Mouse (Mus musculus) WW6 (cell line): ENCODE data around the gene Gm7247.
"Not testable (repeated sequence)": the region's sequence is repeated elsewhere in the genome, so short reads cannot be mapped to it uniquely, and the experiment has no call there.

ENCODE experiments used
- DNase-seq: peaks from one replicate; pipeline ENCODE4 v3.0.0-alpha.2; 2013; ENCODE audit warnings: low read depth, low spot score

Gene Gm7247

GRCm38 (mm10) chr14:51361456-51361855 is at the start of gene Gm7247:
Gm7247 (plus strand) TSS chr14:51361756.
- no peak for DNase-seq

- DNase-seq, result no peak
Observed at GRCm38 (mm10) chr14:51324001-51324400, 37.6 kb upstream of the Gm7247 start.

GRCm38 (mm10) chr14:51346027-51346426 is 15.5 kb upstream of the Gm7247 start:
- no peak for DNase-seq

GRCm38 (mm10) chr14:51358111-51358982 is 3.2 kb upstream of the Gm7247 start:
- DNase-seq, result no peak

GRCm38 (mm10) chr14:51382805-51383204 is 21.2 kb downstream of the Gm7247 start:
- DNase-seq, result no peak

- DNase-seq, result no peak
Observed at GRCm38 (mm10) chr14:51384351-51384750, 22.8 kb downstream of the Gm7247 start.

GRCm38 (mm10) chr14:51385741-51386140 is 24.2 kb downstream of the Gm7247 start:
- no peak for DNase-seq

- no peak for DNase-seq
Observed at GRCm38 (mm10) chr14:51387768-51388167, 26.2 kb downstream of the Gm7247 start.

- DNase-seq, result no peak
Observed at GRCm38 (mm10) chr14:51388222-51388621, 26.7 kb downstream of the Gm7247 start.

- DNase-seq, result no peak
Observed at GRCm38 (mm10) chr14:51410520-51410919, 49.0 kb downstream of the Gm7247 start, which contains the start of gene Vmn2r88. Vmn2r88 (plus strand) TSS chr14:51410820.

- DNase-seq, result no peak
Observed at GRCm38 (mm10) chr14:51423885-51424284, 62.3 kb downstream of the Gm7247 start.

GRCm38 (mm10) chr14:51430138-51430537 is 68.6 kb downstream of the Gm7247 start:
- DNase-seq, result not testable (repeated sequence)

- DNase-seq, result no peak
Observed at GRCm38 (mm10) chr14:51434546-51434945, 73.0 kb downstream of the Gm7247 start.

- DNase-seq, result no peak
Observed at GRCm38 (mm10) chr14:51435020-51435419, 73.5 kb downstream of the Gm7247 start.

- DNase-seq, result no peak
Observed at GRCm38 (mm10) chr14:51438955-51439354, 77.4 kb downstream of the Gm7247 start.

GRCm38 (mm10) chr14:51451557-51451956 is 90.0 kb downstream of the Gm7247 start, which contains the start of gene Vmn2r89:
Vmn2r89 (plus strand) TSS chr14:51451857.
- not testable (repeated sequence) for DNase-seq

- not testable (repeated sequence) for DNase-seq
Observed at GRCm38 (mm10) chr14:51480278-51480677, 118.7 kb downstream of the Gm7247 start.

GRCm38 (mm10) chr14:51481332-51482015 is 119.9 kb downstream of the Gm7247 start:
- DNase-seq, result not testable (repeated sequence)

- DNase-seq, result no peak
Observed at GRCm38 (mm10) chr14:51482051-51482715, 120.6 kb downstream of the Gm7247 start.

- not testable (repeated sequence) for DNase-seq
Observed at GRCm38 (mm10) chr14:51482971-51483381, 121.4 kb downstream of the Gm7247 start.

- DNase-seq, result no peak
Observed at GRCm38 (mm10) chr14:51483671-51484070, 122.1 kb downstream of the Gm7247 start.

- no peak for DNase-seq
Observed at GRCm38 (mm10) chr14:51486111-51486510, 124.6 kb downstream of the Gm7247 start.
